Mouse (Mus musculus): Measurements from ENCODE around the gene Gm10974.

Gm10974 gene

GRCm38 (mm10) chr7:66365904-66366303 lies at the start of gene Gm10974:
TSS of gene Gm10974 (plus strand) at chr7:66365905.
- no peak for DNase-seq (ENCODE audit: low read depth, low spot score)

- no peak for DNase-seq (ENCODE audit: low read depth, low spot score)
These were observed 47.6 kb upstream of the Gm10974 start for GRCm38 (mm10) chr7:66318147-66318546.

GRCm38 (mm10) chr7:66320996-66321395 lies 44.7 kb upstream of the Gm10974 start:
- DNase-seq (ENCODE audit: low read depth, low spot score), result no peak

GRCm38 (mm10) chr7:66323252-66324015 lies 42.3 kb upstream of the Gm10974 start:
- no peak for DNase-seq (ENCODE audit: low read depth, low spot score)

- no peak for DNase-seq (ENCODE audit: low read depth, low spot score)
These were observed 40.2 kb upstream of the Gm10974 start for GRCm38 (mm10) chr7:66325419-66326053.

- DNase-seq (ENCODE audit: low read depth, low spot score), result no peak
These were observed 38.2 kb upstream of the Gm10974 start for GRCm38 (mm10) chr7:66327516-66327915.

- no peak for DNase-seq (ENCODE audit: low read depth, low spot score)
These were observed 35.1 kb upstream of the Gm10974 start for GRCm38 (mm10) chr7:66330610-66331009.

- no peak for DNase-seq (ENCODE audit: low read depth, low spot score)
These were observed 33.4 kb upstream of the Gm10974 start for GRCm38 (mm10) chr7:66332340-66332739.

- no peak for DNase-seq (ENCODE audit: low read depth, low spot score)
These were observed 31.7 kb upstream of the Gm10974 start for GRCm38 (mm10) chr7:66333906-66334500.

- DNase-seq (ENCODE audit: low read depth, low spot score), result no peak
These were observed 28.8 kb upstream of the Gm10974 start for GRCm38 (mm10) chr7:66336955-66337354.

GRCm38 (mm10) chr7:66339625-66340024 lies 26.1 kb upstream of the Gm10974 start:
- DNase-seq (ENCODE audit: low read depth, low spot score), result no peak

GRCm38 (mm10) chr7:66340044-66340443 lies 25.7 kb upstream of the Gm10974 start:
- DNase-seq (ENCODE audit: low read depth, low spot score), result no peak

- no peak for DNase-seq (ENCODE audit: low read depth, low spot score)
These were observed 23.4 kb upstream of the Gm10974 start for GRCm38 (mm10) chr7:66342323-66342722.

- DNase-seq (ENCODE audit: low read depth, low spot score), result no peak
These were observed 22.9 kb upstream of the Gm10974 start for GRCm38 (mm10) chr7:66342831-66343230.

GRCm38 (mm10) chr7:66343307-66343706 lies 22.4 kb upstream of the Gm10974 start:
- DNase-seq (ENCODE audit: low read depth, low spot score), result no peak

- DNase-seq (ENCODE audit: low read depth, low spot score), result no peak
These were observed 18.6 kb upstream of the Gm10974 start for GRCm38 (mm10) chr7:66346959-66347663.

- no peak for DNase-seq (ENCODE audit: low read depth, low spot score)
These were observed 17.1 kb upstream of the Gm10974 start for GRCm38 (mm10) chr7:66348588-66348987.

- no peak for DNase-seq (ENCODE audit: low read depth, low spot score)
These were observed 16.0 kb upstream of the Gm10974 start for GRCm38 (mm10) chr7:66349670-66350069.

GRCm38 (mm10) chr7:66351074-66351473 lies 14.6 kb upstream of the Gm10974 start:
- DNase-seq (ENCODE audit: low read depth, low spot score), result no peak

GRCm38 (mm10) chr7:66354911-66355310 lies 10.8 kb upstream of the Gm10974 start:
- no peak for DNase-seq (ENCODE audit: low read depth, low spot score)

- no peak for DNase-seq (ENCODE audit: low read depth, low spot score)
These were observed 9.7 kb upstream of the Gm10974 start for GRCm38 (mm10) chr7:66355791-66356522.
